Mouse (Mus musculus) neural tube, embryonic 10.5 days (tissue): ENCODE data around the gene Slc22a8.

Experiments
- DNase-seq: peaks from one replicate; pipeline ENCODE4 v3.0.0-alpha.2; 2017; ENCODE audit warnings: low spot score; ENCODE audit errors: extremely low spot score

Slc22a8 gene

GRCm38 (mm10) chr19:8590954-8591353, at the start of gene Slc22a8:
TSS of gene Slc22a8 (plus strand) at chr19:8591254.
- no peak for DNase-seq

- no peak for DNase-seq
Measured at GRCm38 (mm10) chr19:8558897-8559296, 32.2 kb upstream of the Slc22a8 start.

- DNase-seq: no peak
Measured at GRCm38 (mm10) chr19:8564021-8564420, 27.0 kb upstream of the Slc22a8 start.

GRCm38 (mm10) chr19:8564469-8564868, 26.6 kb upstream of the Slc22a8 start:
- no peak for DNase-seq

- no peak for DNase-seq
Measured at GRCm38 (mm10) chr19:8565262-8565661, 25.8 kb upstream of the Slc22a8 start.

GRCm38 (mm10) chr19:8565985-8566384, 25.1 kb upstream of the Slc22a8 start:
- no peak for DNase-seq

- DNase-seq: no peak
Measured at GRCm38 (mm10) chr19:8567104-8567880, 23.8 kb upstream of the Slc22a8 start.

- DNase-seq: peak; percentile 50
Measured at GRCm38 (mm10) chr19:8569453-8569863, 21.6 kb upstream of the Slc22a8 start.

GRCm38 (mm10) chr19:8570341-8571040, 20.6 kb upstream of the Slc22a8 start:
- DNase-seq: no peak

- DNase-seq: no peak
Measured at GRCm38 (mm10) chr19:8571746-8572145, 19.3 kb upstream of the Slc22a8 start.

GRCm38 (mm10) chr19:8572485-8572884, 18.6 kb upstream of the Slc22a8 start:
- no peak for DNase-seq

GRCm38 (mm10) chr19:8577432-8577831, 13.6 kb upstream of the Slc22a8 start:
- no peak for DNase-seq

GRCm38 (mm10) chr19:8578293-8578969, 12.6 kb upstream of the Slc22a8 start:
- DNase-seq: peak; percentile 64

- no peak for DNase-seq
Measured at GRCm38 (mm10) chr19:8578970-8579342, 12.1 kb upstream of the Slc22a8 start.

GRCm38 (mm10) chr19:8585298-8585697, 5.8 kb upstream of the Slc22a8 start:
- no peak for DNase-seq

- DNase-seq: no peak
Measured at GRCm38 (mm10) chr19:8585899-8586298, 5.2 kb upstream of the Slc22a8 start.

GRCm38 (mm10) chr19:8586350-8586749, 4.7 kb upstream of the Slc22a8 start:
- DNase-seq: no peak

GRCm38 (mm10) chr19:8587315-8587714, 3.7 kb upstream of the Slc22a8 start:
- DNase-seq: no peak

GRCm38 (mm10) chr19:8592155-8592554, 1.1 kb downstream of the Slc22a8 start:
- DNase-seq: no peak

GRCm38 (mm10) chr19:8592873-8593408, 1.9 kb downstream of the Slc22a8 start:
- no peak for DNase-seq

GRCm38 (mm10) chr19:8593833-8594232, 2.8 kb downstream of the Slc22a8 start:
- DNase-seq: no peak

GRCm38 (mm10) chr19:8594518-8594917, 3.5 kb downstream of the Slc22a8 start:
- DNase-seq: peak; percentile 29
